Mouse (Mus musculus): ENCODE measurements around the gene Acox2.

Gene Acox2

DNA sequence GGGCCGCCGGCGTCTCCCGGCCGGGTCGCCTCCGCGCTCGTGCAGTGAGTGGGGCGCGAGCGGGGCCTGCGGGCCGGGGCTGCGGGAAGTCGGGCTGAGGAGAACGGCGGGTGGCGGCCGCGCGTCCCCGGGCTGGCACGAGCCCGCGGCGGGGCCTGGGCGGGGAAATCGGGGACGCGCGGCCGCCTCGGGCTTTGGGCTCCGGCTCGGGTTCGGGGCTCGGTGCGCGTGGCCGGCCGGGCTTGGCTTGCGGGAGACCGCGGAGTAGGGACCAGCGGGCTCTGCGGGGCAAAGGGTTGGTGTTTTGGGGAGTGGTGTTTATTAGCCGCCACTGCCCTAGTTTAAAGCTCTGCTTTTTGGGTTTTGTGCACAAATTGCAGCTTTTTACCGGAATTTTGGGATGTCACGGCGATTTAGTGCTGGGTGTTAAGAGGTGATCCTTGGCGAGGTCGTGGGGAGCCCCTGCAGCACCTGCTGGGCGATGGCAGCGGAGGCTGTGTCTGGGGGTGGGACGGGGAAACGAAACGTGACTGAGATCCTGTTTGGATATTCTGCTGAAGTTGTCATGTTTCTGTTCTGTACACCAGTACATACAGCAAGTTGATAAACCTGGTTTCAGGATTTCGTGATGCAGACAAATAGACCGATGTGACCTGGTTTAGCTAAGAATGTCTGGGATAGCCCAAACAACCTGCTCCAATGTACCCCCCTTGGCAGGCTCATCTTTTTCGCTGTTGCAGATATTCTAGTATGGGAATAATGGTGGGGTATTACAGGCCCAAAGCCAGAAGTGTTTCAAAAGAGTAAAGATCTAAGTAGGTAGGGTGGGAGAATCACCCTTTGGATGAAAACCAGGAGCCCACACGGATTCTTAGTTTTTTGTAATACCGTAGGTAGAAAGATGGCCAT lies 44.6 kb downstream of the Acox2 start:
- in situ Hi-C loops (cut with MseI, MboI), result no loop called here

DNA sequence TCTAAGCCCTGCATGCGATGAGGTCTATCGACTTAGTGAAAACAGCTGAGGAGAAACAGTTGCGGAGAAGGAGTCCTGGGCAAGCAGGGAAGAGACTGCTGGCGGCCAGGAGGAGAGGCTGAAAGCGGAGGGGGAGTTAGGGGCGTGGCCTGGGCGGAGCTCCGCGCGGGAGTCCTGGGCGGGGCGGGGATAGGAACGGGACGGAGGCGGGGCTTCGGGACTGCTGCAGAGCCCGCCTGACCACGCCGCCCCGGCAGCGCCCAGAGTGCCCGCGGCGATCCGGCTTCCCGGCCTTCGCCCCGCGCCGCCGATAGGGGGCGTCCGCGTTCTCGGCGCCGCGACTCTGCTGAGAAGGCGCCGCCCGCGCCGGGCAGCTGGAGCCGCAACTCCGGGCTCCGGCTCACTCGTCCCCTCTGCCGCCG lies 45.3 kb downstream of the Acox2 start, which contains the start of gene Kctd6:
Gene Kctd6, plus strand, starts transcription at position 338 of the 422 bp plus-strand sequence.
- in situ Hi-C loops (cut with MseI, MboI), result no loop called here

DNA sequence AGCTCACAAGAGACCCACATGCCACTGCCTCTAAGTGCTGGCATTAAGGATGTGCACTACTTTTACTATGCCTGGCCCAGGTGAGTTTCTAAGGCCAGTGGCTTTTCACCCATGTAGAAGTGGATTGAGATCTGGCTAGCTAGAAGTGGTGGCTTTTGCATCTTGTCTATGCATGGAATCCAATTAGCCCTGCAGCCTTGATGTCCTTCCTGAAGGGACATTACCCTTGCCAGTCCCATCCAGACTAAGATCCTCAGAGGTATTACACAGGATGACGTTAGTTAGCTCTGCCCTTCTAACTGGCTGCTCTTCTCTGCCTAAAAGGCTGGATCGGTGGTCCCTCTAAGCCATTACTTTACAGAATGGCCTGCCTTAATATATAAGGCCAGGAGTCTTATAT lies 46.2 kb downstream of the Acox2 start:
- in situ Hi-C loops (cut with MseI, MboI), result no loop called here

DNA sequence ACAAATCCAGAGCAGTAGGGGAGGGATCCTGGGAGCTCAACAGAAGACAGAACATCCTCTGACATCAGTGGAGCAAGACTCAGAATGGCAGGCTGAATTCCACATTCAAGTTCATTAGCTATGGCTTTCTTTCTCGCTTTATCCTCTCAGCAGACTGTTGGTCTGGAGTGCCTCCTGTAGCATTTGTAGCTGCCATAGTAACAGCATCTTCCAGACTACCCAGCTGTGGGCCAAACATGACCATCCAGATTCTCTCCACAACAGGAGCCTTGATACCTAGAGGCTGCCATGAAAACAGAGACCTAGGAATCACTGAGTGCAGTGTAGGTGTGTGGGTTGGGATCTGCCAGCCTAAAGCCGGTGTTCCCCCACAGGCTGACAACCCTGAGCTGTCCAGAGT lies 49.3 kb downstream of the Acox2 start:
- in situ Hi-C loops (cut with MseI, MboI), result no loop called here

DNA sequence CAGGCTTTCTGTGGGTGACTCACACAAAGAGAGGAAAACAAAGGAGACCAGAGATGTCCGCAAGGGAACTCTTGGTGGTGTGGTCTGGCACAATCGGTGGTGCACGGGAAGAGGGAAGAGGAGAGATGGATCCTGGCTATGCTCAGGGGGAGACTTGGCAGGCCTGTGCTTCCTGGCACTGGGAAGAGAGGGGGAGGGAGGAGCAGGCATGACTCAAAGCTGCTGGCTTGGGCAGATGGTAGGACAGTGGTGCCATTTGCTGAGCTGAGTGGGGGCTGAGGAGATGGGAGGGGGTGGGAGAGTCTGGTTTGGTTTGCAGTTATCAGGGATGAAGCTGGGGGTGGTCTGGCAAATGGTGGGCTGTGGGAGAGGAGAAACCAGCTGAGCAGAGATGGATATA lies 50.3 kb downstream of the Acox2 start:
- in situ Hi-C loops (cut with MseI, MboI), result no loop called here

DNA sequence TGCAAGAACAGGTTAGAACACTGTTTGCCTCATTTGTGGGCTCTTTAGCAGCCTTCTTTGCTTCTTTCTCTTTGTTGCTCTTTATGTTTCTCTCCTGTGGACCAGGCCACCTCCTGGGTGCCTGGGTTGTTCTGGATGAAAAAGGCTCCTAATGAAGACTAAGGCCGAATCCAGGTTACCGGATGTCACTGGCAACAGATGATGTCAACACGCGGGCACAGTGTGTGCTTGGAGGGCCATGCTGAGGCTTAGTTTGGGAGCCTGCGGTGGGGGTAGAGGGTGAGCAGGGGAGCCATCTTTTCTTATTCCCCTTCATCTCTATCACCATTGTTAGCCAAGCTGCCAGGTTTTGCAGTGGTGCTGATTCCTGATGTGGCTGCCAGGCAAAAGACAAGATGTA lies 51.6 kb downstream of the Acox2 start:
- in situ Hi-C loops (cut with MseI, MboI), result no loop called here

DNA sequence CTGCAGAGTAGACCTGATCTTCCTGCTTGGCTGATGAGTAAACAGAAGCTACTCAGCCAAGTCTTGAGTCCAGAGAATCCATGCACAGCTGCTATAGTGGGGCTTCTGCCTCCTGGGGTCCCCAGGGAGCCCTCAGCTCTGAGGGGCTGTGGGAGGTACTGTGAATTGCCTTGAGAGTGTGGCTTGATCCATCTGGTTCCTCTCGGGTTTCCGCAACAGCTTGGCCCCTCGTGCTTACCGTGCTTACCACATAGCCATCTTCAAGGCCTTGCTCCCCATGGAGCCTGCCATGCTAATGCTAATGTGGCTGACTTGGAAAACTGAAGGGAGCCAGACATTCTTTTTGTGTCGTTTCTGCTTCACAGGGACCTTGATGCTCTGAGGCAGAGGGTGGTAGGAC lies 52.0 kb downstream of the Acox2 start:
- in situ Hi-C loops (cut with MseI, MboI), result no loop called here

DNA sequence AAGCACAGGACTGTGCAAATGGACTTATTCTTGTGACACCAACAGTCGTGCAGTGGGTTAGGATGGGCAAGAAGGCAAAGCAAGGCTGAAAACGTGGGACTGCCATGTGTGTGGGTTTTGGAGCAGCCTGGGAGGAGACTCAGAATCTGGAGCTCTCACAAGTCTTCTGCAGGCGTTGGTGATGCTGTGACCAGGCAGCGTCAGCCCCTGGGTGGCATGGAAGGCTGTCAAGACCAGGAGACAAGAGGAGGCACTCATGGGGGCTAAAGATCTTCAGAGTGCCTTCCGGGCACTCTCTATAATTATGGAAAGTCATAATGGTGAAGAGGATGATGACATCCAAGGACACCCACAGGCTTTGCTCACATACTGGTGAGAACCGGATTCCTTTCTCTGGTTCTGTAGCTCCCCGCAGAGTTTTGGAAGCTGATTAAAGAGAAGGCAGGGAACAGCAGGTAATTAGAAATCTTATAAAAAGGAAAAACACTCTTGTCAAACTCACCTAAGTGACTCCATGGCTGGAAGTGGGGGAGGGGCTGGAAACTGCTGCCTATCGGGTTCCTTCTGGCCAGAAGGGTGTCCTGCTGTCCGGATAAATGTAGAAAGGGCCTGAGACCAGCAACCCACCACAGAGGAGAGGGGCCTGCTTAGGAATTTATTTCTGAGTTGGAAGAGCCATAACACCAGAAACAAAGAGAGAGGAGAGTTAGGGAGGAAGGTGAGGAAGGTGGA lies 52.8 kb downstream of the Acox2 start:
- in situ Hi-C loops (cut with MseI, MboI), result no loop called here

DNA sequence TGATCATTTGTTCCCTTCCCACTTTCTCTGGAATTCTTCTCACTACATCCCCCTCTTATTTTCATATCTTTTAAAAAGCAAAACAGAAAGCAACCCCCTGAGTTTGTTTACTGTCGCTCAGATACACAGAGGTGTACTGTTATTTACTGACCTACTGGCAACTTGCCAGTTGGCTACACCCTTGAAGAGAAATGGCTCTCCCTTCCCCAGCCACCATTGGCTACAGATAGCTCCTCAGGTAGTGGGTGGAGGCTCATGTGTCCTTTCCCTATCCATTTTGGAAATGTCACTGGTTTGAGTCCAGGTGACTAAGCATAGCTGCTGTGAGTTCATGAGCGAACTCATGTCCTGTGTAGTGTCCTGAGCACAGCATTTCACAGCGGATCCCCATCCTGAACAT lies 57.4 kb downstream of the Acox2 start:
- in situ Hi-C loops (cut with MseI, MboI), result no loop called here

DNA sequence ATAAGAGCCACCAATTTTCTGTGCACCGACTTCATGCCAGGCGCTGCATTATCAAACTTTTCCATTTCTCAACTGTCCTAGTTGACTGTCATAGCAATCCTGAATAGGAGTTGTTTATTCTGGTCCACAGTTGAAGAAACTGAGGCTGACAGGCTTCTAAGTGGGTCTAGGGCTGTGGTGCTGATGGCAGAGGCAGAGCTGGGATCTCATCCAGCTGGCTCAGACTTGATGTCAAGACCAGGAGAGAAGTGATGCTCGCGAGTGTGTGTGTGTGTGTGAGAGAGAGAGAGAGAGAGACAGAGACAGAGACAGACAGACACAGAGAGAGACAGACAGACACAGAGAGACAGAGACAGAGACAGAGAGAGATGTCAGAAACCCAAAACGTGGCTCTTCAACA lies 58.4 kb downstream of the Acox2 start:
- in situ Hi-C loops (cut with MseI, MboI), result no loop called here

DNA sequence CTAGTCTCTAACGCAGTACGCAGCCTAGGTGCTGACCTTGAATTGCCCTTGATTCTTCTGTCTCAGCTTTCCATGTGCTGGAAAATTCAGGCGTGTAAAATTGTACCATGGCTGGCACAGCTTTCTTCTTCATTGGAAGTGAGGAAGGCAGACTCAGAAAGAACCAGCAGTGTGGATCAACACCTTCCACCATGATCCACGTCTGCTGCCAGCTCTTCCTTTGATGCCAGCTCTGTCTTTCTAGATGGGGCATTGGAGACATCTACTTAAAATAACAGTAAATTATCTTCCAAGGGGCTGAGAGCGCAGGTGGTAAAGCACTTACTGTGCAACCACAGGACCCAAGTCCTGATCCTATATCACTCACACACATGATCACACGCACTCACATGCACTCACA lies 66.4 kb downstream of the Acox2 start:
- in situ Hi-C loops (cut with MseI, MboI), result no loop called here

DNA sequence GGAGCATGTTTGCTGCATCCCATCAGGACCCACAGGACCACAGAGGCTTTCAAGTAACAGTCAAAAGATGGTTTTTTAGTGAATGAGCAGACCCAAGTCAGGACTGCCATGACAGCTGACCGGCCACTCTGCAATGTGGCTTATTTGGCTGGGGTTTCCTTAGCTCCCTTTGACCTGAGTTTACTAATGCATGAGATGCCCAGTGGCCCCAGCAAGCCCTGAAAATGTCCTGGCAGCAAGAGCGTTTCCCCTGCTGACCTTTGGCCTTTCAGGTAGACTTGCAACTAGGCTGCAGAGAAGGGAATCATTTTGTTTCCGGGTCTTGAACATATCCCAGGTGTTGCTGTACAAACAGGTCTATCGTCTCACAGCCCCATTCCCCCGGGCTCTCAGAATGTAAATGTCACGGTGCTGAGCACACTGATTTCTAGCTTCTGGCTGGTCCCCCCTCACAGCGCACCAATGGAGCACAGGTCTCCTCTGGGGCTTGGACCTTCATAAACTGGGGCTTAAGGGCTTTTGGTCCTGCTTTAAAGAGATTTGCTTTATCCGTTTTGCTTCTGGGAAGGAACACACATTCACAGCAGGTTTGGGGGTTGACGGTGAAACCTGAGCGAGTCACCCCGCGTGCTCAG lies 67.7 kb downstream of the Acox2 start:
- in situ Hi-C loops (cut with MseI, MboI), result no loop called here

DNA sequence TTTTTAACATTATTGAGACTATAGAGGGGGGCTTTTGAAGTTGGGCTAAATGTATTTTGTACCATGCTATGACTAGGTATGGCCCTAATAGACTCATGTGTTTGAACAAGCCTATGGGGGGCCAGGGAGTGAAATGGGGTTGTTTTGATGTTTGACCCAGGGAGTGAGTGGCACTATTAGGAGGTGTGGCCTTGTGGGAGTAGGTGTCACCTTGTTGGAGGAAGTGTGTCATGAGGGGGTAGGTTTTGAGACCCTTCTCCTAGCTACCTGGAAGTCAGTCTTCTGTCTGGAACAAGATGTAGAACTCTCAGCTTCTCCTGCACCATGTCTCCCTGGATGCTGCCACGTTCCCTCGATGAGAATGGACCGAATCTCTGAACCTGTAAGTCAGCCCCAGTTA lies 68.6 kb downstream of the Acox2 start:
- in situ Hi-C loops (cut with MseI, MboI), result no loop called here

DNA sequence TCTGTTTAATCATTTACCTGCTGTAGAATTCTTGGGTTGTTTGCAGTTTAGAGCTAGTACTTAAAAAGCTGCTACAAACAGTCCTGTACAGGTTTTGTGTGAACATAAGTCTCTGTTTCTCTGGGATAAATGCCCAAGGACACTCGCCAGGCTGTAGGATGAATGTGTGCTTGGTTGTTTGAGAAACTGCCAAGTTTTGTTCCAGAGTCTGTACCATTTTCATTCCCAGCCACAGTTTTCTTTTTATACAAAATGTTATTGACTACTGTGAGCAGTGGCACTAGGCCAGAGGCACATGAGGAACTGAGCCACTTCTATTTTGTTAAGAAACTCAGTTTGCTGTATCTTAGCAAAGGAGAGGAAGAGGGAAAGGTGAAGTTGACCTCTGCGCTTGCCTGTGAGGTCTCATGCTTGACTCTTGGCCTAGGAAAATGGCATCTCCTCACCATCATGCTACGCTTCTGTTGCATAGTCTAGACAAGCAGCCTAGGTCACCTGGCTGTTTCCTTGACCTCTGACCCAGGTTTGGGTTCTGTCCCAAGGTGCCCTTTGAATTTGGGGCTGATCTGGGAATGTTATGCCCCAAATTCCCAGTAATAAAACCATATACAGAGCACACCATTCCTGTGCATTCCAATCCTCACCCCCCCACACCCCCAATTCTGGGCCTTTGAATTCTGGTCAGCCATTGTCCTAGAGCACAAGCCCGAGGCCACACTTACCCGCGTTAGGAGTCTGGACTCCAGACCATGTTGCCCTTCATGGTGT lies 72.7 kb downstream of the Acox2 start:
- in situ Hi-C loops (cut with MseI, MboI), result no loop called here

DNA sequence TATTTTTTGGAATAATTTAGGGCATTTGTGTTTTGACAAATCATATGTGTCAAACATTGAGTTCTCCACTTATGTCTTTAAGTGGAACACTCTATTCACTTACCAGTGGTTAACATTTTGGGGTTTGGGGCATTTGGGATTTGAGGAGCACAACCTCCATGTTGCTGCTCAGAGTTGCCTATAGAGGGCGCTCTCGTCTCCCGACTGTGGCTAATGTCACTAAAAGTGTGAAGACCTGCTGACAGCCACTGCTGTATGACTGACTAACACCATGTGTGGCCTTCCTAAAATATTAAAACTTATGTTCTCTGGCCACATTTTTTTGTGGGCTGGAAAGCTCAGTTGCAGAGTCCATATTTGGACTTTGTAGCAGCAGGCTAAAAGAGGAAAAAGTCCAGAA lies 75.8 kb downstream of the Acox2 start:
- in situ Hi-C loops (cut with MseI, MboI), result no loop called here

DNA sequence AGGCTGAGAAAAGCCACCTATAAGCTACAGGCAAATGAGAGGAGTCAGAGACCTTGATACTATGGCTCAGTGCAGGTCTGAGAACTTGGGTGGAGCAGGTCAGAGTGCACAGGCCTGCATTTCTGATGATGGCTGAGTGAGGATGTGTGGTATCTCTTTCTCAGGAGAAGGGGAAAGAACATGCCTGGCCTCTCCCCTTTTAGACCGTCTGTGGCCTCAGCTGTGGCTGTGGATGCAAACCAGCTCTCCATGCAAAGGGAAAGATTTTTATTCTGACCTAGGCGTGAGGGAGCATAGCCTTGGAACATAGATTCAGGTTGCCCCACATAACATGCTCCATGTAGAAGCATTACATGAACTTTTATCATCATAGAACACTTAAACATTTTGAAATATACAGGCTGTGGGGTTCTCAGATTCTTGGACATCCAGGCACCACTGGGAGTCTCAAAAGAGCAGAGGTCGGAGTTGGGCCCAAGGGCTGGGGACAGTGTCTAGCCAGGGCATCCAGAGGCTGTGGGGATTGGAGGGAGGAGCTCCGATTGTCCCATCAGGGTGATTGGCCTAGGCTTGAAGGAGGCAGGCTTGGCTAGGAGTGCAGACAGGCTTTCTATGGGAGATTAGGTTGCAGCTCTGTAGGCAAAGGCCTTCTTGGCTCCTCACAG lies 78.7 kb downstream of the Acox2 start:
- in situ Hi-C loops (cut with MseI, MboI), result no loop called here

DNA sequence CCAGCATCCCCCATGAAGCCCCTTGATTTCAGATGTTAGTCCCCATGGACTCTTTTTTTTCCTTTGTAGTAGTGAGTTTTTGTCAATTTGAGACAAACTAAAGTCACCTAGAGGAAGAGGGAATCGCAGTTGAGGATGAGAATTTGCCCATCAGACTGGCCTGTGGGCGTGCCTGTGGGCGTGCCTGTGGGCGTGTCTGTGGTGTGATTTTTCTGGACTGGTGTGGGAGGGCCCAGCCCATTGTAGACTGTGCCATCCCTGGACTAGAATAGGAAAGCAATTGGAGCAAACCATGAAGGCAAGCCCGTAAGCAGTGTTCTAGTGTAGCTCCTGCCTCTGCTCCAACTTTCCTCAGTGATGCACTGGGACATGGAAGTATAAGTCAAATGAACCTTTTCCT lies 82.9 kb downstream of the Acox2 start:
- in situ Hi-C loops (cut with MseI, MboI), result no loop called here
